Mouse (Mus musculus) embryonic fibroblast, embryonic 13.5 days (primary cell): ENCODE data around the gene Iqschfp.

Experiments
- CTCF ChIP-seq: IDR thresholded peaks from 2 replicates; pipeline ENCODE4 v1.5.1; 2011; ENCODE audit warnings: mild to moderate bottlenecking, control low read depth, low read length, moderate library complexity, borderline replicate concordance; ENCODE audit not compliant: insufficient read depth
- POLR2A ChIP-seq: IDR thresholded peaks from 2 replicates; pipeline ENCODE4 v1.6.1; 2011; ENCODE audit warnings: low read depth, mild to moderate bottlenecking, control low read depth, low read length, moderate library complexity

- TF ChIP-seq POLR2A (no peak), CTCF (no peak)
Observed at GRCm38 (mm10) chr3:68666377-68666776, 774.3 kb downstream of the Iqschfp start.
